Mouse (Mus musculus): ENCODE results near the gene Dlx1. TPM values are rescaled to one million over a fixed set of nuclear protein-coding genes. Genes with fewer than 3 reads are reported as not detected.
A peak's percentile ranks its signal among the peaks of the same experiment; 100 is the strongest.

The Dlx1 gene
- polyA plus RNA-seq, 1 experiment from 2014 or later = 297 TPM

GRCm38 (mm10) chr2:71511209-71511608 lies 16.7 kb upstream of the Dlx1 start:
- no peak overlapping the region for H3K27ac ChIP-seq (replicated peaks)
- no peaks in the 10 kb centered on the region for H3K9me3 ChIP-seq
- H3K36me3 ChIP-seq = no peaks in the 10 kb centered on the region
- H3K4me1 ChIP-seq = peaks cover 17% of the 10 kb centered on the region
- H3K27me3 ChIP-seq = no peaks in the 10 kb centered on the region
- no peak overlapping the region for H3K9ac ChIP-seq (replicated peaks)
- no peak for ATAC-seq (replicated peaks)
- no peak overlapping the region for H3K4me3 ChIP-seq
- H3K4me2 ChIP-seq (replicated peaks) = no peak overlapping the region
- 92% methylated on average over 7 of the region's 7 CpGs for WGBS

- ATAC-seq (replicated peaks) = peak; percentile 49; the same call in 1 of the 2 replicates
- H3K9ac ChIP-seq (replicated peaks) = no peak overlapping the region
- H3K36me3 ChIP-seq = no peaks in the 10 kb centered on the region
- H3K4me3 ChIP-seq = no peak overlapping the region
- no peaks in the 10 kb centered on the region for H3K27me3 ChIP-seq
- H3K4me2 ChIP-seq (replicated peaks) = no peak overlapping the region
- WGBS = 55% methylated on average over 9 of the region's 9 CpGs
- peaks cover 25% of the 10 kb centered on the region for H3K4me1 ChIP-seq
- peak overlapping the region; percentile 66 for H3K27ac ChIP-seq (replicated peaks)
- no peaks in the 10 kb centered on the region for H3K9me3 ChIP-seq
These were observed 15.6 kb upstream of the Dlx1 start for GRCm38 (mm10) chr2:71512326-71512725.

- peak; percentile 84 for ATAC-seq (replicated peaks)
- H3K27me3 ChIP-seq = peaks cover 8% of the 10 kb centered on the region; the same call in 1 of the 2 replicates
These were observed 10.9 kb upstream of the Dlx1 start for GRCm38 (mm10) chr2:71516995-71517394.

DNA sequence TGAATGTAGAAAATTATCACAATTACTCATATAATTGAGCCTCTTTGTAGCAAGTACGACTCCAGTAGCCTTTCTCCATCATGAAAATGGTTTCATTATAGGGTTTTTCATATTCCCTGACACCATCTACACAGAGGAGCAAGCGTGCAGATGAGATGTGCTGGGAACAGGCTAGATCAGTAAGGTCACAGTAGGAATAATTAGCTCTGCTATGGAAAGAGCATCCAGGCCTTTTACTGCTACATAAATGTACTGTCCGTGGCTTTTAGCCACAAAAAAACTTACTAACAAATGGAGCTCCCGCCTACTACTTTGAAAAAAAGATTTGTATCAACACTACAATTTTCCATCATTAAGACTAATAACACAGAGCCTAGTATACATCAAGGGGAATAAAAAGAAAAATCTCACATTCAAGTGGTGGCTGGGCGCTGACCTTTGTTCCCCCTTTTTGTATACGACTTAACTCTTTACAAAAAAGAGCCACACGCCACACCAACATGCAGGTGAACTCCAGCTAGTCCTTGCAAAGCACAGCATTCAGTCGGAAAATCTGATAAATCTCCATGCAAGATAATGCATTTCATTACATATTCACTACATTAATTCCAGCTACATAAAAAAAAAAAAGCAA lies 10.3 kb upstream of the Dlx1 start:
- WGBS = 23% methylated on average over 8 of the region's 8 CpGs
- Histone ChIP-seq H3K9ac (replicated peaks) (no peak overlapping the region), H3K4me2 (replicated peaks) (0 out of 2 replicates have a peak overlapping the region, but pooled peaks have one; percentile 0), H3K9me3 (no peaks in the 10 kb centered on the region), H3K4me1 (peaks cover 37% of the 10 kb centered on the region), H3K36me3 (no peaks in the 10 kb centered on the region), H3K27me3 (peaks cover 9% of the 10 kb centered on the region; the same call in 1 of the 2 replicates), H3K4me3 (no peak overlapping the region), H3K27ac (replicated peaks) (peak overlapping the region; percentile 85)
- peak; percentile 92 for ATAC-seq (replicated peaks)

More at GRCm38 (mm10) chr2:71516995-71517394, 10.9 kb upstream of the Dlx1 start:
- Histone ChIP-seq H3K9ac (replicated peaks) (no peak overlapping the region), H3K4me1 (peaks cover 40% of the 10 kb centered on the region), H3K9me3 (no peaks in the 10 kb centered on the region), H3K4me2 (replicated peaks) (no peak overlapping the region), H3K27ac (replicated peaks) (peak overlapping the region; percentile 85), H3K4me3 (no peak overlapping the region), H3K36me3 (no peaks in the 10 kb centered on the region)
- 8% methylated on average over 4 of the region's 4 CpGs for WGBS

GRCm38 (mm10) chr2:71522871-71523270 lies 5.0 kb upstream of the Dlx1 start:
- Histone ChIP-seq H3K27ac (replicated peaks) (0 out of 2 replicates have a peak overlapping the region, but pooled peaks have one; percentile 31), H3K9ac (replicated peaks) (no peak overlapping the region), H3K36me3 (no peaks in the 10 kb centered on the region), H3K27me3 (peaks cover 52% of the 10 kb centered on the region), H3K4me3 (no peak overlapping the region), H3K4me1 (peaks cover 24% of the 10 kb centered on the region), H3K4me2 (replicated peaks) (no peak overlapping the region), H3K9me3 (no peaks in the 10 kb centered on the region)
- ATAC-seq (replicated peaks) = no peak
- 77% methylated on average over 4 of the region's 4 CpGs for WGBS

DNA sequence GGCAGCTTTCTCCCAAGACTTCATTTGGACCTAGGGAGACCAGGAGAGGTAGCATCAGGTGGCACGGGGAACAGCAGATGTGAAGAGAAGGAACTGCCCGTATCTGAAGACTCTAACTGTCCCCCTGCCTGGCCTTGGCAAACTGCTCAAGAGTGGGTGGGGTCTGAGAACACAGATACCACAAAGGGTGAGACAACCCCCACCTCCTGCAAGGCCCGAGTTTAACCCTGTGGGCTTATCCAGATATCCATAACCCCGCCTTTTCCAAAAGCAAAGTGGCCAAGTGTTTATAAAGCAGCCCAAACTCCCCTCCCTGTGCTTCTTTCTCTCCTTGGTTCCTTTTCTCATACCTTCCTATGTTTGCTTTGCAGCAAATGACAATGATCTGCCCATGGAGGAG lies 4.5 kb upstream of the Dlx1 start:
- Histone ChIP-seq H3K9me3 (no peaks in the 10 kb centered on the region), H3K4me1 (peaks cover 23% of the 10 kb centered on the region), H3K4me3 (0 out of 2 replicates have a peak overlapping the region, but pooled peaks have one; percentile 7), H3K36me3 (no peaks in the 10 kb centered on the region), H3K27me3 (peaks cover 52% of the 10 kb centered on the region), H3K9ac (replicated peaks) (no peak overlapping the region), H3K27ac (replicated peaks) (0 out of 2 replicates have a peak overlapping the region, but pooled peaks have one; percentile 31), H3K4me2 (replicated peaks) (peak overlapping the region; percentile 20)
- 50% methylated on average over 4 of the region's 4 CpGs for WGBS
- ATAC-seq (replicated peaks) = no peak

DNA sequence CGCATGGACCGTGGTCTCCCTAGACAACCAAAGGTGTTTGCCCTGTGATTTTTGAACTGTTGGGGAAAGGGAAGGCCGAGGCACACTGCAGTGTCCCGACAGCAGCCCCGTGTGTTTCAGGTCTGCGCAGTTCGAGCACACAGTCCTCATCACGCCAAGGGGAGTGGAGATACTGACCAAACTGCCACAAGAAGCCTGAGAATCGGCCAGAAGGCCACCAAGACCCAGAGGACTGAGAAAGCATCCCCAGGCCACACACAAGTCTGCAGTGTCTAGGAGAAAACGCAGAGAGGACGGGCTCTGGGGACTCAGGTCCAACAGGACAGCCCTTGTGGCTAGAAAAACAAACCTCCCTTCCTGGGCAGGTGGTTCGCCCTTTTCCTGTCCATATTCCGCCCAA lies 3.1 kb upstream of the Dlx1 start:
- Histone ChIP-seq H3K27ac (replicated peaks) (peak overlapping the region; percentile 77), H3K9ac (replicated peaks) (peak overlapping the region; percentile 31; the same call in 1 of the 2 replicates), H3K27me3 (peaks cover 65% of the 10 kb centered on the region), H3K36me3 (no peaks in the 10 kb centered on the region), H3K9me3 (no peaks in the 10 kb centered on the region), H3K4me3 (peak overlapping the region; percentile 55), H3K4me1 (peaks cover 30% of the 10 kb centered on the region), H3K4me2 (replicated peaks) (peak overlapping the region; percentile 81)
- ATAC-seq (replicated peaks) = no peak
- 24% methylated on average over 13 of the region's 13 CpGs for whole genome bisulfite sequencing

- Histone ChIP-seq H3K4me3 (peak overlapping the region; percentile 55), H3K27ac (replicated peaks) (peak overlapping the region; percentile 96), H3K4me1 (peaks cover 31% of the 10 kb centered on the region), H3K9me3 (no peaks in the 10 kb centered on the region), H3K27me3 (peaks cover 71% of the 10 kb centered on the region), H3K36me3 (no peaks in the 10 kb centered on the region), H3K4me2 (replicated peaks) (peak overlapping the region; percentile 81), H3K9ac (replicated peaks) (peak overlapping the region; percentile 43)
- ATAC-seq (replicated peaks) = no peak
- 14% methylated on average over 10 of the region's 10 CpGs for WGBS
These were observed 1.2 kb upstream of the Dlx1 start for GRCm38 (mm10) chr2:71526595-71527322.

DNA sequence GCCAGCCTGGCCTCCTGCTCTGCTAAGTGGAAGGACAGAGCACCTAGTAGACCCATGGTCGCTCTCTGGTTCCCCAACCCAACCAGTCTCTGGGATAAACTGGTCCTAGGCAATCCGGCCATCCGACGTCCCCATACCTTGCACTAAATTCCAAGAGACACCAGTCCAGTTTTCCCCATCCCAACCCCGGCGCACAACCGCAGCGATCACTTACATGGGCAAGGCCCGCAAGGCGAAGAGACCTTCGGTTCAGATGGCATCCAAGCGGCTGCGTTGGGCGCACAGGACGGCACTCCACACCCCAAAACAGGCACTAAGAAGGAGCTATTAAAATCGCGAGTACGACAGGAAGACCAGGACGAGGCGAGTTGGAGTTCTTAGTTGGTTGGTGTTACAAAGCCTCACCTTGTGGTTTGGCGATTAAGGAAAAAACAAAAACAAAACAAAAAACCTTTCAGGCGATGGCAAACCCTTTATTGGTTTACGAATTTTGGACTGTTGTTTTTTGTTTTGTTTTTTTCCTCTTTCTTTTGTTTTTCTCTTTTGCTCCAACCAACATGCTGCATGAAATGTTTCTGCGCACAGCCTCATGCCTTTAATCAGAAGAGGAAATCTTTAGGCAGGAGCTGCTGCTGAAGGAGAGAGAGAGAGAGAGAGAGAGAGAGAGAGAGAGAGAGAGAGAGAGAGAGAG lies 445 bp upstream of the Dlx1 start:
- peak overlapping the region; percentile 43 for H3K9ac ChIP-seq (replicated peaks)
- no peak for ATAC-seq (replicated peaks)
- H3K27me3 ChIP-seq = peaks cover 77% of the 10 kb centered on the region
- peaks cover 33% of the 10 kb centered on the region for H3K4me1 ChIP-seq
- no peaks in the 10 kb centered on the region for H3K36me3 ChIP-seq
- peak overlapping the region; percentile 81 for H3K4me2 ChIP-seq (replicated peaks)
- H3K4me3 ChIP-seq = peak overlapping the region; percentile 55
- 3% methylated on average over 24 of the region's 24 CpGs for WGBS
- no peaks in the 10 kb centered on the region for H3K9me3 ChIP-seq
- H3K27ac ChIP-seq (replicated peaks) = peak overlapping the region; percentile 96

DNA sequence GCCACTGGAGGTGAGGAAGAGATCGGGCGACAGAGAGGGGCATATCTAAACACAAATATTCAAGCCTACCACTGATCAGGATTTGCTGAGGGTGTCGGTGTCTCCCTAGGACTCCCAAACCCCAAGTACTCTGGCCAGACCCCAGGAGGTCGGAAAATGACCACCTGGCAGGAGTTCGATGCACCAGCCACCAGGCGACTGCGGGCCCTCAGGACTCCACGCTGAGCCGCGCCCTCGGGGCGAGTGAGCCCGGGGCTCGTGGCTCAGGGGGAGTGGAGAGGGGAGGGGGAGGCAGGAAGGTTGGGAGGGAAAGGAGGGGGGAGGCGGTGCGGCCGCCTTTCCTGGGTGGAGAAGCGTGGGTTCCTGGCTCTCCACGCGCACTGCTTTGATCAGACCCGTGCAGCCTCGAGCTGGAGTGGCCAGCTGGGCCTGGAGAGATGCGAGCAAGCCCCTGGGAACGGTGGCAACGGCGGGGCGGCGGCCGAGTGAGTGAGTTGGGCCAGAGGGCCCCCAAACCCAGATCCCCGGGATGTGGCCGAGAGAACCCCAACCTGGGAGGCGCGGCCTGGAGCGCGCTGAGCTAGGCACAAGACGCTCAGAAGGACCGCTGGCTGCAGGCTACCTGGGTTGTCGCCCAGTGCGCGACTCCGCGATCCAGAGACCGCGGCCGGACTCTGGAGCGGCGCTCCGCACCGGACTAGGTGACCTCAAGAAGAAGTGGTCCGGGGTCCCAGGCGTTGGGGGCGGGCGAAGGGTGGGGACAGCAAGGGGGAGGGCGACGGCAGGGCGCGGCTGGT lies 999 bp downstream of the Dlx1 start:
- H3K36me3 ChIP-seq = no peaks in the 10 kb centered on the region

More for the DNA sequence above, 999 bp downstream of the Dlx1 start:
- WGBS = under 1% methylated on average over 56 of the region's 57 CpGs
- Histone ChIP-seq H3K9me3 (no peaks in the 10 kb centered on the region), H3K9ac (replicated peaks) (peak overlapping the region; percentile 69), H3K4me1 (peaks cover 31% of the 10 kb centered on the region), H3K27ac (replicated peaks) (peak overlapping the region; percentile 96), H3K27me3 (peaks cover 74% of the 10 kb centered on the region), H3K4me2 (replicated peaks) (peak overlapping the region; percentile 81), H3K4me3 (peak overlapping the region; percentile 55)
- peak; percentile 51 for ATAC-seq (replicated peaks)
